Mouse (Mus musculus): Measurements from ENCODE around the gene Sec62. TPM values are rescaled to one million over a fixed set of nuclear protein-coding genes. Genes with fewer than 3 reads are reported as not detected.

Sec62 gene
- 69.5 and 89.2 TPM in 2 replicates for polyA plus RNA-seq (2015; fragmentation: Nextera tagmentation; extraction: Ambion mirVana)

GRCm38 (mm10) chr3:30792737-30793402, at the start of gene Sec62:
TSS of gene Sec62 (plus strand) at chr3:30792875.

GRCm38 (mm10) chr3:30746006-30746405, 46.7 kb upstream of the Sec62 start, which contains the start of gene Samd7:
TSS of gene Samd7 (plus strand) at chr3:30746293.

GRCm38 (mm10) chr3:30855604-30856458, 63.2 kb downstream of the Sec62 start, which contains the start of gene Gpr160:
TSS of gene Gpr160 (plus strand) at chr3:30855950.

Other genes starting within 250 kb of the Sec62 start
- gene Mecom, start 244.9 kb upstream of the Sec62 start, polyA plus RNA-seq (2015; fragmentation: Nextera tagmentation; extraction: Ambion mirVana), result 11.1 and 12.8 TPM in 2 replicates
- not detected in 2 replicates for gene Actrt3, start 192.9 kb upstream of the Sec62 start, polyA plus RNA-seq (2015; fragmentation: Nextera tagmentation; extraction: Ambion mirVana)
- 13.7 and 14.3 TPM in 2 replicates for gene Mynn, start 190.8 kb upstream of the Sec62 start, polyA plus RNA-seq (2015; fragmentation: Nextera tagmentation; extraction: Ambion mirVana)
- not detected in 2 replicates for gene Lrriq4, start 148.4 kb upstream of the Sec62 start, polyA plus RNA-seq (2015; fragmentation: Nextera tagmentation; extraction: Ambion mirVana)
- 0.42 and 0.62 TPM in 2 replicates for gene Lrrc34, start 145.0 kb upstream of the Sec62 start, polyA plus RNA-seq (2015; fragmentation: Nextera tagmentation; extraction: Ambion mirVana)
- 0.17 TPM in 1 of 2 replicates, not detected in the other for gene Lrrc31, start 93.0 kb upstream of the Sec62 start, polyA plus RNA-seq (2015; fragmentation: Nextera tagmentation; extraction: Ambion mirVana)
- not detected in 2 replicates for gene Samd7, start 46.6 kb upstream of the Sec62 start, polyA plus RNA-seq (2015; fragmentation: Nextera tagmentation; extraction: Ambion mirVana)
- gene Gpr160, start 63.1 kb downstream of the Sec62 start, polyA plus RNA-seq (2015; fragmentation: Nextera tagmentation; extraction: Ambion mirVana), result 13.7 TPM in 2 replicates
- gene Phc3, start 176.5 kb downstream of the Sec62 start, polyA plus RNA-seq (2015; fragmentation: Nextera tagmentation; extraction: Ambion mirVana), result 6.3 and 6.9 TPM in 2 replicates
- gene Prkci, start 202.9 kb downstream of the Sec62 start, polyA plus RNA-seq (2015; fragmentation: Nextera tagmentation; extraction: Ambion mirVana), result 34.4 and 46.7 TPM in 2 replicates